Mouse (Mus musculus) T-helper 2 cell (primary cell): ENCODE data around the gene Tfap2d.

Source experiments
- in situ Hi-C: fragments of 300-600 bp; cut with MboI, MseI; formaldehyde crosslinking; loops from one replicate; pipeline ENCODE4 v1.15.1; 2025; ENCODE audit warnings: high pct_unique_total_duplicates

Tfap2d gene

DNA sequence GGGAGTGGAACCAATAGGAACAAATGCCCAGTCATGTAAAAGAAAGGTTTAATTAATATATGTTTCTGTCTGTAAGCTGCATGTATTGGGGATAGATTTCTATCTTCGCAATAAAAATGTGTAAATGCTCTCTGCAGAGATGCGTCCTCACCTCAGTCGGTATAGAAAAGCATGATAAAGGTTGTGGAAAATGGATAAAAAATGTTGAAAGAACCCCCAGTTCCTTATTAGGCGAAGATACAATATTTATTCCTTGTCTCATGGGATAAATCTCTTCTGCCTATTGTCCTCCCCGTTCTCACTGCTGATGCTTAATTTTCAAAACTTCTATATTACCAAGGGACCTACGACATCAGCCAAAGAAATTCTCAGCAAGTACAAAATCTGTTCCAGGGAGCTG lies at the start of gene Tfap2d:
Gene Tfap2d, plus strand, starts transcription at position 392 of the 400 bp plus-strand sequence.
- in situ Hi-C loops, result no loop called here

DNA sequence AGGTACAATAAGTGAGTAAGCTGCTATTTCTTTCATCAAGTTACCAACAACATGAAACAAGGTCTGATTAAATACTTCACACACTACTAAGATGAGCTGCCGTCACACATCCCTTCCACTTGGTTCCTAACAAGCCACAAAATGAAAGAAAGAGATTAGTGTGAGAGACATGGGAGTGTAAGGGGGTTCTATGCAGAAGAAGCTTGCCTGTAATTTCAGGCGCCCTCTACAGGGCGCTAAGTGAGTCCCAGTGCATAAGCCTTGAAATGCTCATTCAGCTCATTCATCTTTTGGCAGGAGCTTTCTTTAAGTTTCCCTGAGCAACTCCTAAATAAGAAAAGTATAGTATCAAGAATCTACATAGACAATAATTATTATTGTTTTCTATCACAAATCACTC lies 46.5 kb upstream of the Tfap2d start:
- in situ Hi-C loops, result no loop called here

DNA sequence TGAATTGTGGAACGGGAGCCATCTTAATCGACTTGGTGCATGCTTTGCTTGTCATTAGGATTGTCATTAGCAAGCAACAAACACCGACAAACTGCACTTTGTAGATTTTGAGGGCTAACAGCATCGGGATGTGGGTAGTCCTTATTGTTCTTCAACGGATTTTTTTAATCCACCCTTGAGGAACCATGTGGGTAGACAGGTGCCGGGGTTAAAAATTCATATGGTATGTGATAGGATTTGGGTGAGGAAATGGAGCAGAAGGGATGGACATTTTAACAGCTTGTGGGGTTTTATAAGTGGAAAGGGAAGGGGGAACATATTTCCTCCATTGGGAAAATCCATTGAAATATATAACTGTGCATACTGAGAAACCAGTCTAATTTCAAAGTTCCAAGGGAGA lies 46.0 kb upstream of the Tfap2d start:
- in situ Hi-C loops, result no loop called here

DNA sequence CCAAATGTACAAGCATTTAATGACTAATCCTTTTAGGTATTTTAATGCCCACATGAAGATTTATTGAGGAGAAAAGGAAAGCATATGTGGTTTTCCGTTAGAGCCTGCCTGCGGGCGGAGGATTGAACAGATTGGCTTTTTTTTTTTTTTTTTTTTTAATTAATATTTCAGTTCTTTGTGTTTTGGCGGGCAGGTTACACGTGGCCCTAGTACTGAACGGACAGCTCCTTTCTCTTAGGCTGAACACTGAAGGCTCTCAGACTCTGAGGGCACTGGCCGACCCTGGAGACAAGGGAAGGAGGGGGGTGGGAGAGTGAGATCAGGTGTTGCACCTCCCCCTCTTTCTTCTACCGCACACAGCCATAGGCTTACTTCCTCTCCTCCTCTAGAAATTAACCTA lies 14.7 kb upstream of the Tfap2d start:
- in situ Hi-C loops, result no loop called here

DNA sequence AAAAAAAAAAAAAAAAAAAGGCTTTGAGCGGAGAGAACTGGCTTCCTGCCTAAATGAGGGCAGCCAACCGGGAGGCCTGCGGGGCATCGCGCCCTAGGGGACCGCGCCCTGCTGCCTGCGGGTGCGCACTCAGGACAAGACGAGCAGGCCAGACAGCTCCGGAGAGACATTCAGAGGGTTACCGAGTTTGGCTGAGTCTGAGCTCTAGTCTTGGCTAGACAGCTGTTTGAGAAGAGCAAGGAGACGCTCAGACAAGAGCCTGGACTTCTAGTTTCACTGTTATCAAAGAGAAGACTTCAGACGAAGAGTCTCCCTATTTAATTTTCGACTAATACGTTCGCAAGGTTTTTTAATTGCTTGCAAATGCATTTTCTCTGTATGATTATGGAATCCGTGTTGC lies 5.9 kb upstream of the Tfap2d start:
- in situ Hi-C loops, result no loop called here

DNA sequence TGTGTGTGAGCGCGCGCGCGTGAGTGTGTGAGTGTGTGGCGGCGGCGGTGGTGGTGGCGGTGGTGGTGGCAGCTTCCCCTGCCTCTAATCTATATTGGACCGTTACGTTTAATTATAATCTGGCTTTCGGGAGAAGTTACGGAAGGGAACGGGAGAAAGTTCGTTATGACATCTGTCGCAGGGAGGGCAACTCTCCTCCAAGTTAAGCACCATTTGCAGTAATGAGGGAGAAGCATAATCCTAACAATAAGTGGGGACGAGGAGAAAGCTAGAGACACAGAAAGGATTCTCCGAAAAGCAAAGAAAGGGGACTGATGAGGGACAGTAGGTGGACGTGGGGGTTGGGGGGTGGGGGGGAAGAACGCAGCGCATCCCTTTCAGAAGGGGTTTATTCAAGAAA lies 494 bp downstream of the Tfap2d start:
- in situ Hi-C loops, result no loop called here

DNA sequence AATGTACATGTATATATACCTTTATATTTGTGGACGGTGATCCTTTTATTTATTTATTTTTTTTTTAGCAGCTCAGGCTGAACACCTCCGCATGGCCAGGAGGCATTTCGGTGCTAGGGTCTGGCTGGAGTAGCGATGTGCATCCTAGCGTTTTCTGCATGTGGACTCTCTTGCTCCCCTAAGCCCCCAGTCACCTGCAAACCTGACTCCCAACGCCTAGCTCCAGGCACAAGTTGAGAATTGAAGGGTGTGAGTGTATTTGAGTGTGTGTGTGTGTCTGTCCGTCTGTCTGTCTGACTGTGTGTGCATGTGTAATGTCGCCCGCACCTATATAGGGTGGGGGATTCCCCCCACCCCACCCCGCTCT lies 937 bp downstream of the Tfap2d start:
- in situ Hi-C loops, result no loop called here

DNA sequence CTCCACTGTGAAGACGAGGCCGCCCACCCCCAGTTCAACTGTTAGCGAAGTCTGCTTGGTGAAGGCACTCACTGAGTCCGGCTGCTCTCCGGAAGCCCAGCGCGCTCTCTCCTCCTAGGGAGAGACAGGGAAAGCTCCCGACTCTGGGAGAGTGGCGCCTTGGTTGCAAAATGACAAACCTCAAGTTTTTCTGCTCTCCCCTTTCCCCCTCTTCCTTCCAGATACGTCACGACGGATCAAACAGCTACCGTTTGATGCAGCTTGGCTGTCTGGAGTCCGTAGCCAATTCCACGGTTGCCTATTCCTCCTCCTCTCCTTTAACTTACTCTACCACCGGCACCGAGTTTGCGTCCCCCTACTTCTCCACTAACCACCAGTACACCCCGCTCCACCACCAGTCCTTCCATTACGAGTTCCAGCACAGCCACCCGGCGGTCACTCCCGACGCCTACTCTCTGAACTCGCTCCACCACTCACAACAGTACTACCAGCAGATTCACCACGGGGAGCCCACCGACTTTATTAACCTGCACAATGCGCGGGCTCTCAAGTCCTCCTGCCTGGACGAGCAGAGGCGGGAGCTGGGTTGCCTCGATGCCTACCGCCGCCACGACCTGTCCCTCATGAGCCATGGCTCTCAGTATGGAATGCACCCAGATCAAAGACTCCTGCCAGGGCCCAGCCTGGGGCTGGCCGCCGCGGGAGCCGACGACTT lies 1.5 kb downstream of the Tfap2d start:
- in situ Hi-C loops, result no loop called here

DNA sequence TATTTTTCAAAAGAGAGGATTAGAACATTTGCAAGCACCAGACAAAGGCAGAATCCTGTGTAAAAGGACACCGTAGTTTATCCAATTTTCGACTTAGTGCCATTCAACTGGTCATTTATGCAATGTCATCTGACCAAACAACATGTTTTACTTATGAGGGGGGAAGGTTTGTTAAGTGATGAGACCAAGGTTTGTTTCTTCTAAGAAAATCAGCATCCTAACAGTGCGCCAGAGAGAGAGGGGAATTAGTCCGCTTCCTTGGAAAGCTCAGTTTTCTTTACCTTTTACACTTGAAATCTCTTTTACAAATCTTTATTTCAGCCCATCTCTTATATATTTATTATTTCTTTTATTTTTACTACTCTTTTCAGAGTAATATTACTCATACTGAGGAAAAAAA lies 3.6 kb downstream of the Tfap2d start:
- in situ Hi-C loops, result no loop called here

DNA sequence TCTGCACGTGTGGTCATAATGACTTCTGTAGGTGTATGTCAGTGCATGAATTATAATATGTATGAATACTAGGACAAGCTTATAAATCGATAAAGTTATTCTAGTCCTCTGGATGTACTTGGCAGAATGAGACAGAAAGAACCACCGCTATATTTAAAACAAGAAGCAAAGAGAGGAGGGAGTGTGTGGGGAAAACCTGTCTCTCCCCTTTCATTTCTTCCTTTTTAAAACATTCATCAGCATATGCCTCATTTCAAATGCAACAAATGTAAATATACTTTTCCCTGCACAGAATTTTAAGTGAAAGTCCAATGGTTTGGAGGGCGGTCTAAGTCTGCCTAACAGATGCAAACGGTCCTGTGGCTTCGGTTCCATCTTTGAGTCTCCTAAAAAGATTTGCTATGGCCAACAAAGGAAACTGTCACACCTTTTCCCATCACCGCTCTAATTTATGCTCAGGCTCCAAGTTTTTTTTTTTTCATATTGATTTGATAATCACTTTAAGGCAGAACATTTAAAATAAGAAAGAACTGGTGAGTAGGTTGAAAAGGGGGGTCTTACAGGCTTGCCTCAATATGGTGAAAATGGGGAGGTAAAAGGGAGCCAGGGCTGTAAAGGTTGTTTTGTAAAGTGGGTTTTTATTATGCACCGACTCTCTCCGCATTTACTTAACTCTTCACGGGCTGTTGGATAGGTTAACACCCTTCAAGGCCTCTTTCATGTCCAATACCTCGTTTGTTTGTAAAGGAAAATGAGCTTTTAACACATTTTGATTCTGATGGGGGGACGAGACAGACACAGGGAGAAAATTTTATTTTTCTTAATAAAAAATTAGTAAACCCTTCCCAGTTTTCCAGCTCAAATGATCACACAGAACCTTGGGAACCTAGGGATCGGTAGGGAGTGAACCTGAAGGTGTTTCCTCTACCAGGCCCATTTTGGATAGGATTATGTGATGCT lies 4.3 kb downstream of the Tfap2d start:
- in situ Hi-C loops, result no loop called here

DNA sequence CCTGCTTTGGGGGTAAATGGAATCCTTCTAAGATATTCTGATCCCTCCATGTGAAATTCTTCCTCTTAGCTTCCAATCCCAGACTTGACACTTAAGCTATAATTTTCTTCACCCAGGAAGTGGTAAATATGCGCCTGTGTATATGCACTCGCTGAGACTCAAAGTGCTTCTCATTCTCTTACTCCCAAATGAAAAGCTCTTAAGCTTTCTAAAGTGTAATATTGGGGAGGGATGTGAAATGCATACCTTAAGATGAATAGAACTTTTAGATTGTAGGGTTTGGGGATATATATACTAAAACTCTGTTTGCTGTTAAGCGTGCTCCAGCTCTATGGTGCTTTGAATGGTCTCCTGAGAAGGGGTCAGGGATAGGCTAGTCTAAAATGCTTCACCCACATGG lies 5.0 kb downstream of the Tfap2d start:
- in situ Hi-C loops, result no loop called here

DNA sequence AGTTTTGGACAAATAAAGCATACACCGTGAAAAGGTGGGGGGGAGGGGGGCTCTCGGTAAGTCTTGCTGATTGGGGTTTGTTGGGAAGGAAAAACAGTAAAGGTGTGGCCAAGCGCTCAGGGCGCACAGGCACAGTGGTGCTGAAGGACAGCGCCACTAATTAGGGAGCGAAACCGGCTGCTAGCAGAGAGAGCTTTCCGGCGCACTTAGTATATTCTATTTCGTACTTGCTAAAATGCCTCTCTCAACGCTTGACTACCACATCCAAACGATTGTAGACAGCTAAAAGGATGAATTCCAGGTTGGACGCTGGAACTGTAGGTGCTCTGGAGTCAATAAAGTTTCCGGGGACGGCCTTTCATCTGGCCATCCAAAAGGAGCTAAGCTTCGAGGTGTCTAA lies 6.9 kb downstream of the Tfap2d start:
- in situ Hi-C loops, result no loop called here

DNA sequence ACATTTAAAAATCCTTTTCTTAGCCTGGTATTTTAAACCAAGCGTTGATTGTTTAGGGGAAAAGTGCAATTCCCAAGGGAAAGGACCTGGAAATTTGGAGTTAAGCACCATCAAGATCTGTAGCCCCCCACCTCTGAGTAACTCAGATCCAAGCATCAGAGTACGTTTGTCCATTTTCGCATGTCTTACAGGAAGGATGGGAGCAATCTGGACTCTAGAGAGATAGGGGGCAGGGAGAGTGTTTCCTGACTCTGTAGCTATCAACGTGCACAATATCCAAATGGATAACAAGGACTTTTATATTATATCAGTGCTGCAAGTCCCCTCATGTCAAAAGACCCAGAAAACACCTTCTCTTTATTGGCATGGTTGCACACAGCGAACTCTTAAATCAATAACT lies 7.4 kb downstream of the Tfap2d start:
- in situ Hi-C loops, result no loop called here

DNA sequence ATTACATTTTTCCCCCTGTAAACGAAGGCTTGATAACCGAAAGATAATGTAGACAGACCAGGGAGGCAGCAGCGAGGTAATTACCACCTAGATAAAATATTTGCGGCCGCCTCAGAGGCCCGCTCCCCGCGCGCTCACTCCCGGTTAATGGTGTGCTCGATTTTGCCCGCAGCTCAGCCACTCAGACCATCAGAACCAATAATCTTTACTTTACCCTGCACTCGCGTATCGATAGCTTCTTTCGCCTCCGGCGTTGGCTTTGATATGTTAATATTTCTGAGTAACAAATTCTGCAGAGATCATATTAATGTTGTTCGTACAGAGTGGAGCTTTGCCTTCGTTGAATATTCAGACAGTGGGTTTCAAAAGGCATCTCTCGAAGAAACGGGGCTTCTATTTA lies 8.2 kb downstream of the Tfap2d start:
- in situ Hi-C loops, result no loop called here

DNA sequence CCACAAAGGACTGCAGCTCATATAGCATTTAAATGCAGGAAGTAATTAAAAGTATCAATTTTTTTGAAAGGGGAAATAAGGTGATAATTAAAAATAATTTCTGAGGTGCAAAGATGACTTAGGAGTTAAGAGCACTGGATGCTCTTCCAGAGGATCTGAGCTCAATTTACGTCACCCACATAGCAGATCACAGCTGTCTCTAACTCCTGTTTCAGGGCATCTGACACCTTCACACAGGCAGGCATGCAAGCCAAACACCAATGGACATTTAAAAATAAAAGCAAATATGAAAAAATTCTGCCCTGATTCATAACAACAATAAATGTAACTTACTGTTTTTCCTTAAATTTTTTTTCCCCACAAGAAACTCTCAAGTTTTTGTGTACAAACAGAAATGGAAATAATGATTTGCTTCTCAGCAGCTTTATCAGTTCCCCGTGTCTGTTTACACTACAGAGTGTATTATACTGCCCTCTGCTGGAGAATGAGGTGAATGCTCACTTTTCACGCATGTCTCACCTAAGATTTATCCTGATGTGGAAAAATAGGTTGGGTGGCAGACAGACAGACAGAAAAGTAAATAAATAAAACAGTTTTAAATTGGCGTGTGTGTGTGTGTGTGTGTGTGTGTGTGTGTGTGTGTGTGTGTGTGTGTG lies 76.0 kb downstream of the Tfap2d start:
- in situ Hi-C loops, result loop anchor here (5.0 kb wide), 1 partner anchor 822 kb away; no protein-coding TSS in a partner anchor

DNA sequence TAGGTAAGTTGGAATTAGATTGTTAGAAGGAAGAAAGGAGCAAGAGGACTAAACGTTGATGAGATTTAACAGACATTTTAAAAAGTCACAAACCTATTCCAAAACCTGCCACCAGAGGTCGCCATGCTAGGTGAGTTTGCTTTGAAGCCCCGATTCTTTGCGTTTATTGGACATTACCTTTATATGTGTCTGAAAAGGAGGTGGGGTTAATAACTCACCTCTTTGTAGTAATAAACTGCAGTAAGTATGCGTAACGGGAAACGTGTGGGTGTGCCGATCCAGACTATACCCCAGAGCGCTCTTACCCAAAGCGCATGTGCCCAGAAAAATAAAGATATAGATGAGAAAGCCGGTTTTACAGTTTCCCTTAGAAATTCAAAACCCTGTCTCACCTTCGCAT lies 102.8 kb downstream of the Tfap2d start:
- in situ Hi-C loops, result loop anchor here (5.0 kb wide), 1 partner anchor 1307 kb away; no protein-coding TSS in a partner anchor

DNA sequence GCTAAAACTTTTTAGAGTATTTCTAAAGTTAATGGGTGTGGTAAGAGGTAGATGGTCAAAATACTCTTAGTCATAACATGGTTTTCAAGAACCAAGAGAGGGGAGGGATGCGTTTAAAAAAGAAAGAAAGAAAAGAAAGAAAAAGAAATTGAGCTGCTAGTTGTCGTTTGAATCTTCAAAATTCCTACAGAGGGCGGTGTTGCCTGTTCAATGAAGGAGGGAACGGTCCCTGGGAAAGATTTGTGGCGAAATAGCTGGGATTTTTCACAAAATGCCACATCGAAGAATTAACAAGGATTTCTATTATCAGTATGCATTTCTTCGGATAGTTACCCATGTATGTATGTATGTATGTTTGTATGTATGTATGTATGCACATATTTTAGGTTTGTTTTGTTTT lies 103.4 kb downstream of the Tfap2d start:
- in situ Hi-C loops, result loop anchor here (5.0 kb wide), 1 partner anchor 1306 kb away; no protein-coding TSS in a partner anchor

DNA sequence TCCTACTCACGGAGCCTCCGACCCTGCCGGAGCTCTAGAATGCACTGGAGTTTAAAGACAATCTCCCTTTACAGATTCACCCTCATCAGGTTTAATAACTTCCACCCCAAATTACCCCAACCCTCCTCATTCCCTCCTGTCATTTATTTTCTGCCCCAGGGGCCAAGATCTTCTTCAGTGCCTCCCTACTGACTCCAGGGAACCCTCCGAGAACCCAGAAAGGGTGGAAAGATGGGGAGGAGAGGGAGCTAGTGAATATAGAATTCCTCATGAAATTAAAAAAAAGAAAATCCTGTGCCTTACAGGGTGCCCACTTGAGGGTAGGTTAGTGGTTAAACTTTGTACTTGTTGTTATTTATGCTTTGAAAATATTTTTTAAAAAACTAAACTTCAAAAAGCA lies 104.8 kb downstream of the Tfap2d start:
- in situ Hi-C loops, result loop anchor here (5.0 kb wide), 1 partner anchor 1305 kb away; no protein-coding TSS in a partner anchor

DNA sequence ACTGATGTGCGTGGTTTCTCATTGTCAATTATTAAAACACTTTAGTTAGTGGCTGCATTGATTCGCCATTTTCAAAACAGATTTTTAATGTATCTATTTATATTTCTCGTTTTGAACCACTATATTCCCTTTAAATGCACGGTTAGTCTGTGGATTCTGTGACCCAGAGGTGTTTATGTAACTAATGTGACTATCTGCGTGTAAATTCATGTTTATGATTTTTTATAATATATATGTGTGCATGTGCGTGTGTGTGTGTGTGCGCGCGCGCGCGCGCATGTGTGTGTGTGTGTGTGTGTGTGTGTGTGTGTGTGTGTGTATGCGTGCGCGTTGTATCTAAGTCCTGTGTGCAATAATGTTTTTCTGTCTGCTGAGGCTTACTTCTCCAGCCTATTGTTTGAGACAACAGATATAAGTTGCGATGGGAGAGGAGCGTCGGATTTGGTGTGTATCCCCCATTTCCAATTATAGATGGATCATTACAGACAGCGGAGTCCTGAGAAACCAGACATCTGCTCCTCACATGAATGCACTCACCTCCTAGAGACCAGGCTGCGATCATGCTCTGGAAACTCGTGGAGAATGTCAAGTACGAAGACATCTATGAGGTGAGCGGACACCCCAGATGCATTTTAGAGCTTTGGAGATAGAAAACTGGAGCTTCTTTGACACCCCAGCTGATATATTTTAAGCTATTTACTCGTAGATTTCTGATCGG lies 106.0 kb downstream of the Tfap2d start, which contains the start of gene Tfap2b:
Gene Tfap2b, plus strand, starts transcription at position 274 of the 718 bp plus-strand sequence.
- in situ Hi-C loops, result loop anchor here (5.0 kb wide), 1 partner anchor 1304 kb away; no protein-coding TSS in a partner anchor

DNA sequence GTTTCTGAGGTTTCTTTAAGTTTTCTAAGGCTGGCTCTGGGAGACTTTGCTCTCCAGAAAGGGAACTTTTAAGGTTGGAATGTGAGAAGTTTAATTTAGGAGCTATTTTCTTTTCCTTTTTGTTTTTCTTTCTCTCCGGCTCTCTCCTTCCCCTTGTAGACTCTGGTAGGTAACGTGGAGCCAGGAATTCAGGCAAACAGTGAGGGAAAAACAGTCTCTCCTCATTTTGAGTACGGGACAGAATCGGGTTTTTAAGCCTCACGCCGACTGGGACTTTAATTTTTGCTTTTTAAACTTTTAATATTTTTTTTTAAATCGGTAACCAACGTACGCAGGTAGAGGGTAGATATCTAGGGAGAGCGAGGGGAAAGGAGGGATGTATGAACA lies 106.5 kb downstream of the Tfap2d start:
- in situ Hi-C loops, result loop anchor here (5.0 kb wide), 1 partner anchor 1303 kb away; no protein-coding TSS in a partner anchor

DNA sequence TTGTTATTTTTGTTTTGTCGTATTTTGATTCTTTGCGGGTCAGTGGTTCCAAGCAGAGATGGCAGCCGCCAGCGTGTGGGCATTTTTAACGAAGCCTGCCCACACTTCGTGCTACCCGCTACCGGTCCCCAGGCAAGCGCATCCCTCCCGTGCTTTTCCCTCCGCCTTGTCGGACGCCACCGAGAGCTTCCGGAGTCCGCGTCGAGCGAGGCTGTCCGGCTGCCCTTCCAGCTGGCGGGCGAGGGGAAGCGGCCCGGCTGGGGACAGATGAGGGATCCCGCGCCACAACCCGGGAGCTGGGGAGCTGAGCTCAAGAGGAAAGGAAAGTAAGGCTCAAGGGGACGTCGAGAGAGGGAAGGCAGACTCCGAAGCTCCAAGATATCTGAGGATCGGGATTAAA lies 107.0 kb downstream of the Tfap2d start:
- in situ Hi-C loops, result loop anchor here (5.0 kb wide), 1 partner anchor 1303 kb away; no protein-coding TSS in a partner anchor
